Mouse (Mus musculus) neural tube, embryonic 12.5 days (tissue): ENCODE results near the gene Ccdc71. TPM values are rescaled to one million over a fixed set of nuclear protein-coding genes. Genes with fewer than 3 reads are reported as not detected.

Experiments
- ATAC-seq: fragments of 200-750 bp; cut with Nextera tagmentation; 2 replicates; pipeline ENCODE4 v1.8.0; 2017; ENCODE audit warnings: low read depth, mild to moderate bottlenecking, moderate TSS enrichment, moderate library complexity; ENCODE audit not compliant: low FRiP score
- H3K27ac ChIP-seq: fragments of 300-500 bp; sonication (generic); 2 replicates; pipeline ENCODE4 v1.5.1; 2016
- H3K27me3 ChIP-seq: fragments of 300-500 bp; sonication (generic); replicated peaks from 2 replicates; pipeline ENCODE4 v1.6.1; 2016; ENCODE audit warnings: mild to moderate bottlenecking
- H3K36me3 ChIP-seq: fragments of 300-500 bp; sonication (generic); 2 replicates; pipeline ENCODE4 v1.6.1; 2016; ENCODE audit warnings: mild to moderate bottlenecking
- H3K4me1 ChIP-seq: fragments of 300-500 bp; sonication (generic); 2 replicates; pipeline ENCODE4 v1.6.1; 2016
- H3K4me2 ChIP-seq: fragments of 300-500 bp; sonication (generic); replicated peaks from 2 replicates; pipeline ENCODE4 v1.6.1; 2016; ENCODE audit warnings: mild to moderate bottlenecking
- H3K4me3 ChIP-seq: fragments of 300-500 bp; sonication (generic); 2 replicates; pipeline ENCODE4 v1.5.1; 2016
- H3K9ac ChIP-seq: fragments of 300-500 bp; sonication (generic); 2 replicates; pipeline ENCODE4 v1.6.1; 2016; ENCODE audit warnings: mild to moderate bottlenecking
- H3K9me3 ChIP-seq: fragments of 300-500 bp; sonication (generic); 2 replicates; pipeline ENCODE4 v1.6.1; 2016; ENCODE audit warnings: mild to moderate bottlenecking
- WGBS: fragments of 180-500 bp; shearing (Covaris S2); methylation state at CpG from one replicate; pipeline ENCODE4 v1.1.7; 2016; 5-methylcytosine and 5-hydroxymethylcytosine counted together
- polyA plus RNA-seq: library from polyadenylated mRNA; unstranded; fragments of >200 nt; fragmentation: Nextera tagmentation; extraction: Ambion mirVana; gene quantifications from 2 replicates; pipeline ENCODE4 v1.2.1, GENCODE M21; 2016

Gene Ccdc71
- polyA plus RNA-seq, 1 experiment from 2014 or later, result 49.4 TPM

DNA sequence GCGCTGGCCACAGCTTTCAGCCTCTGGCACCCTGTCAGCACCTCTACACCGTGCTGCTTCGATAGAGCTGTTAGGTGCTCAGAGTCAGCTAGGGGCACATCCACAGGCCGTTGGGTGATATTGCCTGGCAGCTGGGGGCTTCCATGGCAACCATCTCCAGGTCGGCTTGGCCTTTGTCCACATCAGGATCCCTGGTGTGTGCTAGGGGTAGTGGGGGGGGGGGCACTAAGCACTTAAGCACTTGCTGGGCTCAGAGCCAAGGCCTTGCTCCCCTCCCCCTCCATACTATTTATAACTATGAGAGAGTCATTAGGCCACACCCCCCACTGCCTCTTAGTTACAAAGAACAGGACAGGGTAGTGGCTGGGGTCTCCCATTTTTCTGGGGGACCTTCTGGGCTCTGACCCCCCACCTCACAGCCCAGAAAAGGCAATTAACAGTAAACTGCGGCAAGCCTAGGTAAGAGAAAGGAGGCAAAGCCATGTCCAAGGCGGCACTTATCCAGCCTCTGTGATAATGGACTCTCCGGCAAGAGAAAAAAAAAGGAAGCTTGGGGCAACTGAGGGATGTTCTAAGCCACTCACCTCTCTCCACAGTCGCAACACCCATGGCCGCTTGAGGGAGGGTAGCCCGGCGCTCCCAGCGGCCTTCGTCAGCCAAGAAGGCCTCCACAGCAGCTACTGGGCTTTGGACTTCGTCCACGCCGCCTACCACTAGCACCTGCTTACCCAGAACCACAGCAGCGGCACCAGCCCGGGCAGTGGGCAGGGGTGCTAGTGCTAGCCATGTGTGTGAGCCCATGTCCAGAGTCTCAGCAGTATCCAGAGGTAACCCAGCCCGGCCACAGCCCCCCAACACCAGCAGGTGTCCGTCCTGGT lies 9.8 kb upstream of the Ccdc71 start:
- peak; percentile 68 for ATAC-seq
- peaks cover 42% of the 10 kb centered on the region for H3K4me1 ChIP-seq
- peak overlapping the region; percentile 19 for H3K4me3 ChIP-seq
- H3K36me3 ChIP-seq, result peaks cover 13% of the 10 kb centered on the region; the same call in 1 of the 2 replicates
- H3K4me2 ChIP-seq, result peak overlapping the region; percentile 74
- H3K9me3 ChIP-seq, result no peaks in the 10 kb centered on the region
- H3K27ac ChIP-seq, result peak overlapping the region; percentile 74
- H3K27me3 ChIP-seq, result no peaks in the 10 kb centered on the region
- peak overlapping the region; percentile 40 for H3K9ac ChIP-seq
- 58% methylated on average over 21 of the region's 21 CpGs for WGBS

DNA sequence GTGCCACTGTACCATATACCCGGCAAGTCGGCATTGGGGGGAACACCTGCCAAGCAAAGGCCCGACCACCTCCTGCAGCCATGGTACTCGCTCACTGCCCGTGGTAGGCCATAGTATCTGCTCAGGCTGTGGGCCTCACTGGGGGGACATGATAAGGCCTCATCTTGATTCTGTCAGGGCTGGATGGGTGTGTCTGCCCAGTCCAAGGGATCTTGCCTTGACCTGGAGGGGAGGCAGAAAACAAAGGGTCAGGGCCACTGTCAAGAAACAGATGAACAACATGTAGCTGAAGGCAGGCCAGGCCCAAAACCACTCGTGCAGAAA lies 9.2 kb upstream of the Ccdc71 start:
- Histone ChIP-seq H3K9me3 (no peaks in the 10 kb centered on the region), H3K4me2 (peak overlapping the region; percentile 74), H3K9ac (peak overlapping the region; percentile 40), H3K4me3 (peak overlapping the region; percentile 19; the same call in 1 of the 2 replicates), H3K27me3 (no peaks in the 10 kb centered on the region), H3K4me1 (peaks cover 42% of the 10 kb centered on the region), H3K36me3 (peaks cover 13% of the 10 kb centered on the region; the same call in 1 of the 2 replicates), H3K27ac (0 out of 2 replicates have a peak overlapping the region, but pooled peaks have one; percentile 74)
- 84% methylated on average over 6 of the region's 6 CpGs for WGBS
- ATAC-seq, result no peak

DNA sequence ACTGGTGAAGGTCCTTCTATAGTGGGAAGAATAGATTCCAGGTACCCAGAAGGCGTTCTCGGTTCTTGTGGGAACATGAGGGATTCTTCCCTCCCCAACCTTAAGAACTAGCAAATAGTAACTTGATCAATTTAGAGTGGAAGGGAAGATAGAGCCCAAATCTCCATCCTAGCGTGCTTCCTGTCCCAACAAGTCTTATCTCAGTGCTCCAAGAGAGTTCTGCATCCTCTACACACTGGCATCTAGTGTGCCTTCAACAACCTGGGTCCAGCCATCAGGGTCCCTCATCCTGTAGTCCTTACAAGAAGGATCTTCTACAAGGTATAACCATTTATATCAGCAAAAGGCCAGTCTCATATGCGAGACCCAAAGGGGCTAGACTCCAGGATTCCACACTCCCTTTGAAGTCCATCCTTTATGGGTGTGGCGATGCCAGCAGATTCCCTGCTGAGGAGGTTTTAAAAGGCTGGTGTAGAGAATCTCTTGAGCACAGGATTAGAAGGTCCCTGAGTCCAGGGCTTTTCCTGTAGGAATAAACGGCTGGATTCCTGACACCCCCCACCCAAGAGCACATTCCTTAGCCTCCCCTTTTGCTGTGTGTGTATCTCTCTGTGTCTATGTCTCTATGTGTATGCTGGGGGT lies 8.7 kb upstream of the Ccdc71 start:
- H3K9ac ChIP-seq, result peak overlapping the region; percentile 60
- H3K27me3 ChIP-seq, result no peaks in the 10 kb centered on the region
- peak overlapping the region; percentile 74 for H3K4me2 ChIP-seq
- no peaks in the 10 kb centered on the region for H3K9me3 ChIP-seq
- peaks cover 42% of the 10 kb centered on the region for H3K4me1 ChIP-seq
- H3K27ac ChIP-seq, result 0 out of 2 replicates have a peak overlapping the region, but pooled peaks have one; percentile 4
- no peak for ATAC-seq
- WGBS, result 57% methylated on average over 6 of the region's 6 CpGs
- H3K36me3 ChIP-seq, result peaks cover 13% of the 10 kb centered on the region; the same call in 1 of the 2 replicates
- H3K4me3 ChIP-seq, result peak overlapping the region; percentile 49

DNA sequence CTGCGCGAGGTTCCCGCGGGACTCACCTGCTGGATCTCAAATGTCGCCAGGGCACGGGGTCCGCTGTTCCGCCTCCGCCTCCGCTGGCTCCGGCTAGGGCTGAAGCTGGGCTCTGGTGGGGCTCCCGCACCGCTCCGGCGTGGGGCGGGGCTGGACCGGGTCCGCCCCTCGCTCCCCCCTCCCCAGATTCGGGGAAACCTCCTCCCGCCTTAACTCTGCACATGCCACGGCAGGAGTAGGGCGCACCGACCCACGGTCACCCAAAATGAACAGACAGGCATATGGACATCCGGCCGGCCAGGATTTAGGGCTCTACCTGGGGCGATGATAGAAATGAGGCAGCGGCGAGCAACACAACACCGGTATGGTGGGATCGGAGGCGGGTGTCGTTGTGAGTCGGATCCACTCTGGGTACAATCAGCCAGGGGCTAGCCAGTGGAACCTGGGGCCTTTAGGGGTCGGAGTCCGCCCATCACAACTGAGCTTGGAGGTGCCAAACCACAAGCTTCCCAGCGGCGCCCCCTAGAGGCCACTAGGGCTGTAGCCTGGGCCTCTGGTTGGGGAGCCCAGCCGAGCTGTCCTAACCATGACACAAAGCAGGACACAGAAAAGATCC lies 7.9 kb upstream of the Ccdc71 start:
- peak overlapping the region; percentile 60 for H3K9ac ChIP-seq
- H3K4me2 ChIP-seq, result peak overlapping the region; percentile 74
- under 1% methylated on average over 40 of the region's 40 CpGs for WGBS
- peaks cover 13% of the 10 kb centered on the region; the same call in 1 of the 2 replicates for H3K36me3 ChIP-seq
- peaks cover 42% of the 10 kb centered on the region for H3K4me1 ChIP-seq
- H3K9me3 ChIP-seq, result no peaks in the 10 kb centered on the region
- peak overlapping the region; percentile 49 for H3K4me3 ChIP-seq
- H3K27ac ChIP-seq, result peak overlapping the region; percentile 4; the same call in 1 of the 2 replicates
- H3K27me3 ChIP-seq, result no peaks in the 10 kb centered on the region
- peak; percentile 73 for ATAC-seq

DNA sequence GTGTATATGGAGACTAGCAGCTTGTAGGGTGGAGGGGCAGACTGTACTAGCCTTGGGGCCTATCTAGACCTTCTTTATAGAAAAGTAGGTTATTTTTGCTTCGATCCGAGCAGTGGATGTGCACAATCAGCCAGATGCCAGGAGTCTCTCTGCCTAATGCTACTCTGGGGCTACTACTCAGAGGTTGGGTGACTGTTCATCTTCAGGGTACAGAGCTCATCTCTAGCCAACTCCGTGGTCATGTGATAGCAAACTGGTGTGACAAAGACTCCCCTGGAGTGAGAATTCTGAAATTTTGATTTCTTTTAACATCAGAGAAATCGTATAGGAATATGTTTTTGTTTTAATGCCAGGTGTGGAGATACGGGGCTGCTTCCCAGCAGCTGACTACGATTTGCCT lies 7.4 kb upstream of the Ccdc71 start:
- Histone ChIP-seq H3K4me2 (peak overlapping the region; percentile 74), H3K9me3 (no peaks in the 10 kb centered on the region), H3K27me3 (no peaks in the 10 kb centered on the region), H3K9ac (peak overlapping the region; percentile 60), H3K4me1 (peaks cover 42% of the 10 kb centered on the region), H3K4me3 (peak overlapping the region; percentile 49), H3K27ac (no peak overlapping the region), H3K36me3 (peaks cover 8% of the 10 kb centered on the region; the same call in 1 of the 2 replicates)
- ATAC-seq, result no peak
- 58% methylated on average over 6 of the region's 6 CpGs for WGBS

DNA sequence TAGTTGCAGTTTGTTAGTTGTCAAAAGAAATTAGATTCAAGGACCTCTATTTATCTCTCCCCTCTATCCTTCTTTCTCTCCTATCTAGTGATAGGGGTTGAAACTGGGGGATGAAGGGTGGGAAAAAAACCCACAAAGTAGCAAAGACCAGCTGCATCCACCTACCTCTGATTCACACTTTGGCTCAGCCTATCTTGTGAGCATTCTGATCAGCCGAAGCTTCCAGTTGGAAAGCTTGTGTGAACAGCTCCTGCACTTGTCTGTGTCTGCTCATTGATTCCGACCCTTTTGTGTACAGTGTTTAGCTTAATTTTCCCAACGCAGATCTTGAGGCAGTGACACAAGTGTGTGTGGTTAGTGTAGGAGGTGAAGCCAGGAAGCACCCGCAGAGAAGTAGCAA lies 6.9 kb upstream of the Ccdc71 start:
- 86% methylated on average over 4 of the region's 4 CpGs for WGBS
- Histone ChIP-seq H3K4me1 (peaks cover 37% of the 10 kb centered on the region), H3K4me3 (no peak overlapping the region), H3K27ac (no peak overlapping the region), H3K9ac (no peak overlapping the region), H3K36me3 (0 out of 2 replicates have a peak, but pooled peaks cover 2% of the 10 kb centered on the region), H3K4me2 (no peak overlapping the region), H3K9me3 (no peaks in the 10 kb centered on the region), H3K27me3 (no peaks in the 10 kb centered on the region)
- ATAC-seq, result no peak

DNA sequence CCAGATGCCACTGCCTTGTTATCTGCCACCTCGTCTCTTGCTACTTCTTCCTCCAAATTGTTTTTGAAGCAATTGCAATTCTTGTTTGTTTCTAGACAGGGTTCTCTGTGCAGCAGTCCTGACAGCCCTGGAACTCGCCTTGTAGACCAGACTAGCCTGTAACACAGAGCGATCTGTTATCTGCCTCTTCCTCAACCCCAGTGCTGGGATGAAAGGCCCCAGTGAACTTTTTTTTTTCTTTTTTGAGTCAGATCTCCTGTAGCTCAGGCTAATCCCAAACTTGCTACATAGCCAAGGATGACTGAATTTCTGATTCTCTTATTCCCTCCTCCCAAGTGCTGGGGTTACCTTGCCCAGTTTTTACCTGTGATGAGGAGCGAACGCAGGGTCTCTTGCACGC lies 5.9 kb upstream of the Ccdc71 start:
- Histone ChIP-seq H3K4me1 (peaks cover 28% of the 10 kb centered on the region), H3K27me3 (no peaks in the 10 kb centered on the region), H3K4me3 (no peak overlapping the region), H3K9me3 (no peaks in the 10 kb centered on the region), H3K36me3 (no peaks in the 10 kb centered on the region), H3K9ac (no peak overlapping the region), H3K27ac (no peak overlapping the region), H3K4me2 (no peak overlapping the region)
- no peak for ATAC-seq
- 85% methylated on average over 6 of the region's 6 CpGs for WGBS

DNA sequence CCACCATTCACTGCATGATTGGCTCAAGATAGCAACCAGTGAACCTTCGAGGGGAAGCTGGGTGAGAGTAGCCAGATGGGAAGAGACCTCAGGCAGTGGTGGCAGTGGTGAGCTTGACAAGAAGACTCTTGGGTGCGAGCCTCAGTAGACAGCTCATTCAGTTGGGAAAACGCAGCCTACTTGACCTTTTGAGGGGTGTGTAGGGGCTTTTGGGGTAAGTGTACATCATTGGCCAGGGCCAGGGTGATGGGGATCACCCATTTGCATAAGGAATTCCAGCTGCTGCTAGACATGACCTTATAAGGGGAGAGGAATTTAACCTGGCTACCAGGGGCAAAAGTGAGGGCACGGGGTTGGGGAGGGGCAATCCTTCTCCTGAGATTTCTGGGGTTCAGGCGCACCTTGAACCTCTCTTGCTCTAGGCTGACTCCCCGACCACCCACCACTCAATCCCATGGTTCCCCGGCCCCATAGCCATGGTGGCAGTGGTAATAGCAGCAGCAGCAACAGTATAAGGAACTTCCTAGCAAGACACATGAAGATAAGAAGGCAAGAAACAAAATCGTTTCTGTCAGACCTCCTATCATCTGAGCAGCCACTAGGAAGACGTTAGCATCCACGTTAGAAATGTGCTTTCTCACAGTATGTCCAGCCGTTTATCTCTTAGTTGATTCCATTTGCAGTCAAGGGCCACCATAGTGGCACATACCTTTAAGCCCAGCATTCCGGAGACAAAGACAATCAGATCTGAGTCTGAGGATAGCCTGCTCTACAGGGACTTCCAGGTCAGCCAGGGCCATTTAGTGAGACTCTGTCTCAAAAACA lies 4.4 kb upstream of the Ccdc71 start:
- Histone ChIP-seq H3K4me1 (peaks cover 16% of the 10 kb centered on the region), H3K4me2 (no peak overlapping the region), H3K9ac (no peak overlapping the region), H3K27ac (no peak overlapping the region), H3K27me3 (no peaks in the 10 kb centered on the region), H3K4me3 (no peak overlapping the region), H3K9me3 (no peaks in the 10 kb centered on the region), H3K36me3 (no peaks in the 10 kb centered on the region)
- WGBS, result 80% methylated on average over 12 of the region's 12 CpGs
- no peak for ATAC-seq

DNA sequence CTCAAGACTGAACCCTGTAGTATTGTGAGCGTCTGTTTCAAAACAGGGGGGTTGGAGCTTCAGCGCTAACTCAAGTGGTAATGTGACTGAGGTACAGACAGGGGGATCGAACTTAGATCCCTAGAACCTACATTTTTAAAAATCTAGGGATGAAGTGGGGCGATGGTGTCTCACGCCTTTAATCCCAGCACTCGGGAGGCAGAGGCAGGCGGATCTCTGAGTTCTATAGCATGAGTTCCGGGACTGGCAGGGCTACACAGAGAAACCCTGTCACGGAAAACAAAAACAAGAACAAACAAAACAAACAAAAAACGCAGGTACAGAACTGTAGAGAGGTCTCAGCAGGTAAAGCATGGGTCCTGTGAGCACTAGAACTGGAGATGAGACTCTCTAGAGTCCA lies 3.4 kb upstream of the Ccdc71 start:
- ATAC-seq, result no peak
- no peak overlapping the region for H3K9ac ChIP-seq
- no peaks in the 10 kb centered on the region for H3K9me3 ChIP-seq
- H3K4me3 ChIP-seq, result no peak overlapping the region
- H3K27ac ChIP-seq, result no peak overlapping the region
- H3K36me3 ChIP-seq, result no peaks in the 10 kb centered on the region
- H3K4me2 ChIP-seq, result no peak overlapping the region
- H3K4me1 ChIP-seq, result peaks cover 15% of the 10 kb centered on the region
- H3K27me3 ChIP-seq, result no peaks in the 10 kb centered on the region
- 88% methylated on average over 10 of the region's 10 CpGs for WGBS

DNA sequence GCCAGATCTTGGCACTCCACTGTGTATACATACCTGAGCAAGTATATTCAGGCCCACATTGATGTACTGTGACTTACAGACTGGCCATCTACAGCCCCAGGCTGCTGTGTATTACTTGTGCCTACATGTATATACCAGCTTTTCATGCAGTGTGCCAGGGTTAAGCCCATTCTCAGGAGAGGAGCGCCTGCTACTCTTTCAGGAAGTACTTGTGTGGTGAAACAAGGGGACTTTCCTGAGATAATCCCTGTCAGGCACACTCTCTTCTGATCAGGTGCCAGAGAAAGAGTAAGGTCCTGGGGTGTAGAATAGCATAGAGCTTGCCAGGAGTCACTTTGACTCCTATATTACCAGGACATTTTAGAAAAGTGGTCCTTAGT lies 398 bp upstream of the Ccdc71 start:
- Histone ChIP-seq H3K4me2 (peak overlapping the region; percentile 82), H3K36me3 (peaks cover 23% of the 10 kb centered on the region), H3K27ac (no peak overlapping the region), H3K27me3 (no peaks in the 10 kb centered on the region), H3K4me3 (peak overlapping the region; percentile 85), H3K4me1 (peaks cover 13% of the 10 kb centered on the region), H3K9me3 (no peaks in the 10 kb centered on the region), H3K9ac (no peak overlapping the region; the same call in 1 of the 2 replicates)
- ATAC-seq, result peak; percentile 27; the same call in 1 of the 2 replicates
- WGBS, result 98% methylated on average over 1 of the region's 1 CpGs

DNA sequence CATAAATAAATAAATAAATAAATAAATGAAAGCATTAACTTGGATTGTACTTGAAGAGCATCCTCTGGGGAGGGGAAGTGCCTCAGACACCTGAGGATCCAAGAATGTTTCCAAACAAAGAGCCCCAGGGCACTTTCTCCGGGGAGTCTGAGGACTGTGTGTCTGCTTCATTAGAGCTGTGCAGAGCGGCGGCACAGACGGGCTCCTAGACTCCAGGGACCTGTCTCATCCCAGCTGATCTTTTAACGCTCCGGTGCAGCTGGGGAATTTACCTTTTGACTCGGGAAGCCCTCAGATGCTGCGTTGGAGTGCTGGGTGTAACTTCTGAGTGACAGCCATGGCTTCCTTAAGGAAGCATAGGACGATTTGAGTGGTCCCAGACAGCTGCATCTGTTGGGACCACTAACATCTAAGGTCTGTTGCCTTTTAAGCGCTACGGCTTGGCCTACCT lies 879 bp downstream of the Ccdc71 start, which contains the start of gene Klhdc8b:
Gene Klhdc8b, minus strand, starts transcription at position 401 of the 451 bp plus-strand sequence.
- peak within 1 kb of the TSS; percentile 78 for H3K9ac ChIP-seq
- H3K27me3 ChIP-seq, result no peaks in the 10 kb centered on the region
- H3K9me3 ChIP-seq, result no peaks in the 10 kb centered on the region
- ATAC-seq, result peak; percentile 42
- H3K4me3 ChIP-seq, result peak within 1 kb of the TSS; percentile 85
- WGBS, result 28% methylated on average over 11 of the region's 11 CpGs
- H3K4me1 ChIP-seq, result peaks cover 13% of the 10 kb centered on the region
- H3K36me3 ChIP-seq, result peaks cover 35% of the 10 kb centered on the region
- peak within 1 kb of the TSS; percentile 54; the same call in 1 of the 2 replicates for H3K27ac ChIP-seq
- H3K4me2 ChIP-seq, result peak within 1 kb of the TSS; percentile 82
